Mouse (Mus musculus): ENCODE measurements around the gene Kcnmb4. TPM values are rescaled to one million over a fixed set of nuclear protein-coding genes. Genes with fewer than 3 reads are reported as not detected.

Gene Kcnmb4
- polyA plus RNA-seq, 1 experiment from 2014 or later, result 4.8 TPM

GRCm38 (mm10) chr10:116447176-116447575 is 26.5 kb downstream of the Kcnmb4 start:
- ATAC-seq (ENCODE audit: insufficient read depth, low FRiP score, low read depth), result no peak
- Histone ChIP-seq H3K4me3 (replicated peaks) (no peak overlapping the region), H3K27ac (no peak overlapping the region), H3K9ac (no peak overlapping the region), H3K4me2 (no peak overlapping the region), H3K9me3 (no peaks in the 10 kb centered on the region), H3K27me3 (replicated peaks) (no peaks in the 10 kb centered on the region), H3K36me3 (no peaks in the 10 kb centered on the region), H3K4me1 (no peaks in the 10 kb centered on the region)
- 85% methylated on average over 9 of the region's 9 CpGs for WGBS

- Histone ChIP-seq H3K9ac (no peak overlapping the region), H3K27me3 (replicated peaks) (no peaks in the 10 kb centered on the region), H3K36me3 (no peaks in the 10 kb centered on the region), H3K9me3 (no peaks in the 10 kb centered on the region), H3K27ac (no peak overlapping the region), H3K4me1 (no peaks in the 10 kb centered on the region), H3K4me3 (replicated peaks) (no peak overlapping the region), H3K4me2 (no peak overlapping the region)
- ATAC-seq (ENCODE audit: insufficient read depth, low FRiP score, low read depth), result no peak
- WGBS, result 85% methylated on average over 12 of the region's 12 CpGs
Measured at GRCm38 (mm10) chr10:116446040-116446439, 27.6 kb downstream of the Kcnmb4 start.

- no peak for ATAC-seq (ENCODE audit: insufficient read depth, low FRiP score, low read depth)
- H3K4me3 ChIP-seq (replicated peaks), result no peak overlapping the region
- no peak overlapping the region for H3K9ac ChIP-seq
- H3K9me3 ChIP-seq, result no peaks in the 10 kb centered on the region
- no peaks in the 10 kb centered on the region for H3K36me3 ChIP-seq
- no peaks in the 10 kb centered on the region for H3K27me3 ChIP-seq (replicated peaks)
- no peak overlapping the region for H3K4me2 ChIP-seq
- H3K27ac ChIP-seq, result no peak overlapping the region
- 94% methylated on average over 8 of the region's 8 CpGs for WGBS
- no peaks in the 10 kb centered on the region for H3K4me1 ChIP-seq
Measured at GRCm38 (mm10) chr10:116444826-116445225, 28.9 kb downstream of the Kcnmb4 start.

- 92% methylated on average over 10 of the region's 10 CpGs for WGBS
- Histone ChIP-seq H3K9me3 (no peaks in the 10 kb centered on the region), H3K4me3 (replicated peaks) (no peak overlapping the region)
Measured at GRCm38 (mm10) chr10:116444371-116444770, 29.3 kb downstream of the Kcnmb4 start.

GRCm38 (mm10) chr10:116440946-116441345 is 32.7 kb downstream of the Kcnmb4 start:
- Histone ChIP-seq H3K4me3 (replicated peaks) (no peak overlapping the region), H3K9me3 (no peaks in the 10 kb centered on the region)
- 93% methylated on average over 7 of the region's 7 CpGs for WGBS

More at GRCm38 (mm10) chr10:116444371-116444770, 29.3 kb downstream of the Kcnmb4 start:
- ATAC-seq (ENCODE audit: insufficient read depth, low FRiP score, low read depth), result no peak
- Histone ChIP-seq H3K4me1 (no peaks in the 10 kb centered on the region), H3K36me3 (no peaks in the 10 kb centered on the region), H3K27me3 (replicated peaks) (no peaks in the 10 kb centered on the region), H3K27ac (no peak overlapping the region), H3K4me2 (no peak overlapping the region), H3K9ac (no peak overlapping the region)

GRCm38 (mm10) chr10:116440088-116440487 is 33.6 kb downstream of the Kcnmb4 start:
- no peaks in the 10 kb centered on the region for H3K27me3 ChIP-seq (replicated peaks)
- no peak overlapping the region for H3K9ac ChIP-seq
- no peaks in the 10 kb centered on the region for H3K4me1 ChIP-seq
- WGBS, result 88% methylated on average over 10 of the region's 10 CpGs
- no peak overlapping the region for H3K27ac ChIP-seq
- H3K9me3 ChIP-seq, result no peaks in the 10 kb centered on the region
- H3K36me3 ChIP-seq, result no peaks in the 10 kb centered on the region
- no peak for ATAC-seq (ENCODE audit: insufficient read depth, low FRiP score, low read depth)
- H3K4me2 ChIP-seq, result no peak overlapping the region
- no peak overlapping the region for H3K4me3 ChIP-seq (replicated peaks)

More at GRCm38 (mm10) chr10:116440946-116441345, 32.7 kb downstream of the Kcnmb4 start:
- H3K9ac ChIP-seq, result no peak overlapping the region
- no peaks in the 10 kb centered on the region for H3K27me3 ChIP-seq (replicated peaks)
- no peak overlapping the region for H3K27ac ChIP-seq
- no peaks in the 10 kb centered on the region for H3K36me3 ChIP-seq
- no peaks in the 10 kb centered on the region for H3K4me1 ChIP-seq
- H3K4me2 ChIP-seq, result no peak overlapping the region
- ATAC-seq (ENCODE audit: insufficient read depth, low FRiP score, low read depth), result no peak

- Histone ChIP-seq H3K27me3 (replicated peaks) (no peaks in the 10 kb centered on the region), H3K27ac (no peak overlapping the region), H3K9me3 (no peaks in the 10 kb centered on the region), H3K4me3 (replicated peaks) (no peak overlapping the region), H3K4me2 (no peak overlapping the region), H3K4me1 (no peaks in the 10 kb centered on the region), H3K9ac (no peak overlapping the region), H3K36me3 (no peaks in the 10 kb centered on the region)
- ATAC-seq (ENCODE audit: insufficient read depth, low FRiP score, low read depth), result no peak
- 67% methylated on average over 12 of the region's 12 CpGs for WGBS
Measured at GRCm38 (mm10) chr10:116435455-116435854, 38.2 kb downstream of the Kcnmb4 start.

GRCm38 (mm10) chr10:116432421-116432820 is 41.3 kb downstream of the Kcnmb4 start:
- 84% methylated on average over 7 of the region's 7 CpGs for WGBS
- H3K9ac ChIP-seq, result no peak overlapping the region
- no peak for ATAC-seq (ENCODE audit: insufficient read depth, low FRiP score, low read depth)
- no peaks in the 10 kb centered on the region for H3K36me3 ChIP-seq
- no peaks in the 10 kb centered on the region for H3K27me3 ChIP-seq (replicated peaks)
- H3K4me2 ChIP-seq, result no peak overlapping the region
- no peak overlapping the region for H3K4me3 ChIP-seq (replicated peaks)
- no peak overlapping the region for H3K27ac ChIP-seq
- no peaks in the 10 kb centered on the region for H3K4me1 ChIP-seq
- H3K9me3 ChIP-seq, result no peaks in the 10 kb centered on the region

- WGBS, result 92% methylated on average over 26 of the region's 26 CpGs
- Histone ChIP-seq H3K9me3 (no peaks in the 10 kb centered on the region), H3K4me1 (no peaks in the 10 kb centered on the region)
Measured at GRCm38 (mm10) chr10:116428026-116428780, 45.5 kb downstream of the Kcnmb4 start.

GRCm38 (mm10) chr10:116426176-116426575 is 47.5 kb downstream of the Kcnmb4 start:
- H3K36me3 ChIP-seq, result no peaks in the 10 kb centered on the region
- H3K4me3 ChIP-seq (replicated peaks), result no peak overlapping the region
- no peak overlapping the region for H3K27ac ChIP-seq
- no peak overlapping the region for H3K4me2 ChIP-seq
- no peak overlapping the region for H3K9ac ChIP-seq
- no peaks in the 10 kb centered on the region for H3K9me3 ChIP-seq
- no peak for ATAC-seq (ENCODE audit: insufficient read depth, low FRiP score, low read depth)
- H3K4me1 ChIP-seq, result no peaks in the 10 kb centered on the region
- WGBS, result 86% methylated on average over 7 of the region's 7 CpGs
- no peaks in the 10 kb centered on the region for H3K27me3 ChIP-seq (replicated peaks)

More at GRCm38 (mm10) chr10:116428026-116428780, 45.5 kb downstream of the Kcnmb4 start:
- Histone ChIP-seq H3K27me3 (replicated peaks) (no peaks in the 10 kb centered on the region), H3K4me3 (replicated peaks) (no peak overlapping the region), H3K9ac (no peak overlapping the region), H3K27ac (no peak overlapping the region), H3K36me3 (no peaks in the 10 kb centered on the region), H3K4me2 (no peak overlapping the region)
- no peak for ATAC-seq (ENCODE audit: insufficient read depth, low FRiP score, low read depth)

- no peak overlapping the region for H3K4me3 ChIP-seq (replicated peaks)
- no peaks in the 10 kb centered on the region for H3K9me3 ChIP-seq
- 85% methylated on average over 6 of the region's 6 CpGs for WGBS
- no peak overlapping the region for H3K9ac ChIP-seq
- no peak overlapping the region for H3K4me2 ChIP-seq
- H3K36me3 ChIP-seq, result no peaks in the 10 kb centered on the region
- ATAC-seq (ENCODE audit: insufficient read depth, low FRiP score, low read depth), result no peak
- no peaks in the 10 kb centered on the region for H3K4me1 ChIP-seq
- H3K27me3 ChIP-seq (replicated peaks), result no peaks in the 10 kb centered on the region
- no peak overlapping the region for H3K27ac ChIP-seq
Measured at GRCm38 (mm10) chr10:116424921-116425320, 48.8 kb downstream of the Kcnmb4 start.

GRCm38 (mm10) chr10:116422551-116422950 is 51.1 kb downstream of the Kcnmb4 start:
- H3K9ac ChIP-seq, result no peak overlapping the region
- WGBS, result 80% methylated on average over 2 of the region's 2 CpGs

More at GRCm38 (mm10) chr10:116422551-116422950, 51.1 kb downstream of the Kcnmb4 start:
- H3K27me3 ChIP-seq (replicated peaks), result no peaks in the 10 kb centered on the region
- no peaks in the 10 kb centered on the region for H3K36me3 ChIP-seq
- H3K4me2 ChIP-seq, result no peak overlapping the region
- ATAC-seq (ENCODE audit: insufficient read depth, low FRiP score, low read depth), result no peak
- H3K4me1 ChIP-seq, result no peaks in the 10 kb centered on the region
- no peak overlapping the region for H3K27ac ChIP-seq
- H3K4me3 ChIP-seq (replicated peaks), result no peak overlapping the region
- no peaks in the 10 kb centered on the region for H3K9me3 ChIP-seq
